Mouse (Mus musculus): ENCODE data around the gene Psrc1. TPM values are rescaled to one million over a fixed set of nuclear protein-coding genes. Genes with fewer than 3 reads are reported as not detected.

The Psrc1 gene
- polyA plus RNA-seq, 1 experiment from 2014 or later = 48.9 TPM

- Histone ChIP-seq H3K9ac (ENCODE audit: low read depth, low read length) (peak overlapping the region; percentile 56), H3K36me3 (ENCODE audit: control insufficient read depth, insufficient read depth, low read length) (peaks cover 27% of the 10 kb centered on the region), H3K4me2 (replicated peaks; ENCODE audit: low read depth, low read length) (peak overlapping the region; percentile 40), H3K4me1 (ENCODE audit: control insufficient read depth, insufficient read depth, low read length) (peaks cover 24% of the 10 kb centered on the region; the same call in 1 of the 2 replicates), H3K9me3 (ENCODE audit: control insufficient read depth, low read length) (peaks cover 17% of the 10 kb centered on the region), H3K27me3 (ENCODE audit: control insufficient read depth, insufficient read depth, low read length) (peaks cover 5% of the 10 kb centered on the region; the same call in 1 of the 2 replicates), H3K4me3 (ENCODE audit: low read length) (peak overlapping the region; percentile 17; the same call in 1 of the 2 replicates), H3K27ac (ENCODE audit: low read depth, low read length) (peak overlapping the region; percentile 99)
- 44% methylated on average over 8 of the region's 8 CpGs for WGBS
- peak; percentile 71 for ATAC-seq (ENCODE audit: low FRiP score, low TSS enrichment)
These were observed 28.1 kb downstream of the Psrc1 start for GRCm38 (mm10) chr3:108411754-108412121.

DNA sequence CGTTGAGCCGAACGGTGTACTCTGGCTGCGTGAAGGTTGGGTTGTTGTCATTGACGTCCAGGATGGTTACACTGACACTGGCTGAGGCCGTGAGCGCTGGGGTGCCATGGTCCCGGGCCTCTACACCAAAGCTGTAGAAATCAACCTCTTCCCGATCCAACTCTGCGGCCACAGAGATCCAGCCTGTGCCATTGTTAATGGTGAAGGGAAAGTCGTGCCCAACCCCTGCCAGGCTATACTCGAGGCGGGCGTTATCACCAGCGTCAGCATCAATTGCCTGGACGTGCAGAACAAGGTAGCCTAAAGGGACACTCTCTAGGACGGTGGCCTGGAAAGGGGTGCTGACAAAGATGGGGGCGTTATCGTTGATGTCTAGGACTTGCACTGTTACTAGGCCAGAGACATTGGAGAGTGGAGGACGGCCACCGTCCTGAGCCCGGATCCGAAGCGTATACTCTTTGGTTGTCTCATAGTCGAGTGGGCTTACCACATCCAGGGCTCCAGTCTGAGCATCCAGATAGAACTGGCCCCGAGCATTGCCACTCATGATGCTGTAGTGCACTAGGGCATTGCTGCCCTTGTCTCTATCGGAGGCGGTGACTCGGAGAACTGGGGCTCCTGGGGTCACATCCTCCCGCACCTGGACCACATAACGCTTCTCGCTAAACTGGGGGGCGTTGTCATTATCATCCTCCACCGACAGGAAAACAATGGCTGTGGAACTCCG, 30.2 kb downstream of the Psrc1 start:
- ATAC-seq (ENCODE audit: low FRiP score, low TSS enrichment) = no peak
- Histone ChIP-seq H3K27ac (ENCODE audit: low read depth, low read length) (no peak overlapping the region), H3K4me1 (ENCODE audit: control insufficient read depth, insufficient read depth, low read length) (peaks cover 24% of the 10 kb centered on the region; the same call in 1 of the 2 replicates), H3K4me3 (ENCODE audit: low read length) (no peak overlapping the region), H3K9ac (ENCODE audit: low read depth, low read length) (no peak overlapping the region), H3K27me3 (ENCODE audit: control insufficient read depth, insufficient read depth, low read length) (peaks cover 8% of the 10 kb centered on the region; the same call in 1 of the 2 replicates), H3K9me3 (ENCODE audit: control insufficient read depth, low read length) (peaks cover 17% of the 10 kb centered on the region), H3K36me3 (ENCODE audit: control insufficient read depth, insufficient read depth, low read length) (peaks cover 22% of the 10 kb centered on the region), H3K4me2 (replicated peaks; ENCODE audit: low read depth, low read length) (no peak overlapping the region)
- WGBS = 96% methylated on average over 35 of the region's 35 CpGs

DNA sequence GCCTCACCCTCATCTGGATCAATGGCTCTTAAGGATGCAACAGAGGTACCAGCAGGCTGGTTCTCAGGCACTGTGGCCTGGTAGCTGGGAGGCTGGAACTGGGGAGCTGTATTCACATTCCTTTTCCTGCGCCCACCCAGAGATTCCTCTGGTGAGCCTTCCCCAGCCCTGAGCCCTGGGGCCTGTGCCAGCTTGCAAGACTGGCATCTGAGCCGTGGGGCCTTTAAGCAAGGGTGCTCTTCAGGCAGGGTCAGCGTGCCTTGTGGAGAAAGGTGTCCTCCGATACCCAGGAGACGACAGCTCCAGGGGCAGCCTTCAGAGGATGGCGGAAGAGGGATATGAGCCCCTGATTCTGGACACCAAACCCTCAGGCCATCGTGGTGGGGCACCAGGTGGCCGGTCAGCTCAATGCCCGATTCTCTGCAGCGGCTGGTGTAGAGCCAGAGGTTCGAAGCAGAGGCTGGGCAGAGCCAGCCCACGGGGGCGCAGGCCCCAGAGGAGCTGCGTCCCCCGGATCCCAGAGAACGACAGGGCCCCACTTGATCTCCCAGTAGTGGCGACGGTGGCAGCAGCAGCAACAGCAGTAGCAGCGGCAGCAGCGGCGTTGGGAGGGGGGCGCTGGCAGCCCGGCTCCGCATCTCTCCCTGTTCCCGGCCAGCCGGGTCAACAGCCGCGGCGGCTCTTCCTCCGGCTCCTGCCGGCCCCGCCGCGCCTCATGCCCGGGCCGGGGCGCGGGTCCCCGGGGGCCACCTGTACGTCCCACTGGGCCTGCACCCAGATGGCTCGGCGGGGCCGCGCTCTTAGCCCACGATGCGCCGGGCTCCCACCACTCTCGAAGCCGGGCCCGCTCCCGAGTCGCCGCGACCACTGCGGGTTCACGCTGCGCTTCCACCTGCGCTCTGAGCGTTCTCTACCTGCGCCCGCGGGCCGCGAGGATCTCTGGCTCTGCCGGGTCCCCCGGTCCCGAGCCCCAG, 31.5 kb downstream of the Psrc1 start, which contains the start of gene Celsr2:
Celsr2 (minus strand) TSS at position 696 of the 974 bp plus-strand sequence.
- Histone ChIP-seq H3K27me3 (ENCODE audit: control insufficient read depth, insufficient read depth, low read length) (peaks cover 8% of the 10 kb centered on the region; the same call in 1 of the 2 replicates), H3K27ac (ENCODE audit: low read depth, low read length) (peak within 1 kb of the TSS; percentile 51; the same call in 1 of the 2 replicates), H3K36me3 (ENCODE audit: control insufficient read depth, insufficient read depth, low read length) (peaks cover 22% of the 10 kb centered on the region), H3K9me3 (ENCODE audit: control insufficient read depth, low read length) (peaks cover 17% of the 10 kb centered on the region), H3K4me3 (ENCODE audit: low read length) (peak within 1 kb of the TSS; percentile 80), H3K4me2 (replicated peaks; ENCODE audit: low read depth, low read length) (peak within 1 kb of the TSS; percentile 97), H3K4me1 (ENCODE audit: control insufficient read depth, insufficient read depth, low read length) (peaks cover 19% of the 10 kb centered on the region; the same call in 1 of the 2 replicates), H3K9ac (ENCODE audit: low read depth, low read length) (peak within 1 kb of the TSS; percentile 82)
- WGBS = 8% methylated on average over 56 of the region's 67 CpGs
- peak; percentile 19 for ATAC-seq (ENCODE audit: low FRiP score, low TSS enrichment)

DNA sequence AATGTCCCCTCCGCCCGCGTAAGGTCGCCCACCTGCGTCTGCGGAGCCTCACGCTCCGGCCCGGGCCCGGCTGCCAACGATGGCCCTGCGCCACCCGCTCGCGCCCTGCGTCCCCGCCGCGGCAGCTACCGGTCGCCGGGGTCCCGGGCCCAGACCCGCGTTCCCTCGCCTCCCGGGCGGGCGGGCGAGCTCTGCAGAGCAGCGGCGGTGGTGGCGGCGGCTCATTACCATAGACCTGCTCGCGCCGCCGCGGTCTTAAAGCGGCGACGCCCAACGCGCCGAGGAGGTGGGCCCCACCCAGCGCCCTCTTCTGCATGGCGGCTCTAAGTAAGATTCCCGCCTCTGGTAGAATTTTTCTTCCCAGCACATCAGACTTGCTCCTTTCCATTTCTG, 32.2 kb downstream of the Psrc1 start:
- Histone ChIP-seq H3K4me1 (ENCODE audit: control insufficient read depth, insufficient read depth, low read length) (peaks cover 12% of the 10 kb centered on the region; the same call in 1 of the 2 replicates), H3K36me3 (ENCODE audit: control insufficient read depth, insufficient read depth, low read length) (peaks cover 22% of the 10 kb centered on the region), H3K4me3 (ENCODE audit: low read length) (peak overlapping the region; percentile 80), H3K4me2 (replicated peaks; ENCODE audit: low read depth, low read length) (peak overlapping the region; percentile 97), H3K27ac (ENCODE audit: low read depth, low read length) (peak overlapping the region; percentile 51; the same call in 1 of the 2 replicates), H3K9me3 (ENCODE audit: control insufficient read depth, low read length) (peaks cover 17% of the 10 kb centered on the region), H3K27me3 (ENCODE audit: control insufficient read depth, insufficient read depth, low read length) (peaks cover 8% of the 10 kb centered on the region; the same call in 1 of the 2 replicates), H3K9ac (ENCODE audit: low read depth, low read length) (peak overlapping the region; percentile 82)
- under 1% methylated on average over 43 of the region's 48 CpGs for WGBS
- peak; percentile 63 for ATAC-seq (ENCODE audit: low FRiP score, low TSS enrichment)

DNA sequence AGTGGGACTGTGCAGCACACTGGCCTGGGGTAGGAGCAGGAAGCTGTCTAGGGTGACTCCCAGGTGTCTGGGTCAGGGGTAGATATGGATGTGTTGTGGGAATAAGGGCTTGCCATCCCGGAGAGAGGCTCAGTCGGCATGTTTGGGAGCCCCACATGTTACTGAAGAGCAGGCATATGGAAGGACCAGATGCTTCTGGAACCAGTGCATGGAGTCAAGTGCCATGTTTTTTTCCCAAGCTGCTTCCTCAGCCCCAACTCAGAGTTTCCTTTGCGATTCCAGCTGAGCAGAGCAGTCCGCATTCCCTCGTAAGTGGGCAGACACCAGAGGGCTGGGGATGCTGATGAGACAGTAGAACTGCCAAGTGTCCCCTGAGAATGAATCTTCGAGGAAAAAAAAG, 39.4 kb downstream of the Psrc1 start:
- WGBS = 49% methylated on average over 6 of the region's 6 CpGs
- H3K27me3 ChIP-seq (ENCODE audit: control insufficient read depth, insufficient read depth, low read length) = no peaks in the 10 kb centered on the region
- H3K9ac ChIP-seq (ENCODE audit: low read depth, low read length) = no peak overlapping the region
- H3K4me1 ChIP-seq (ENCODE audit: control insufficient read depth, insufficient read depth, low read length) = peaks cover 13% of the 10 kb centered on the region; the same call in 1 of the 2 replicates
- no peak overlapping the region for H3K4me2 ChIP-seq (replicated peaks; ENCODE audit: low read depth, low read length)
- no peak overlapping the region for H3K27ac ChIP-seq (ENCODE audit: low read depth, low read length)
- peaks cover 29% of the 10 kb centered on the region for H3K36me3 ChIP-seq (ENCODE audit: control insufficient read depth, insufficient read depth, low read length)
- no peak overlapping the region for H3K4me3 ChIP-seq (ENCODE audit: low read length)
- H3K9me3 ChIP-seq (ENCODE audit: control insufficient read depth, low read length) = no peaks in the 10 kb centered on the region
- no peak for ATAC-seq (ENCODE audit: low FRiP score, low TSS enrichment)

DNA sequence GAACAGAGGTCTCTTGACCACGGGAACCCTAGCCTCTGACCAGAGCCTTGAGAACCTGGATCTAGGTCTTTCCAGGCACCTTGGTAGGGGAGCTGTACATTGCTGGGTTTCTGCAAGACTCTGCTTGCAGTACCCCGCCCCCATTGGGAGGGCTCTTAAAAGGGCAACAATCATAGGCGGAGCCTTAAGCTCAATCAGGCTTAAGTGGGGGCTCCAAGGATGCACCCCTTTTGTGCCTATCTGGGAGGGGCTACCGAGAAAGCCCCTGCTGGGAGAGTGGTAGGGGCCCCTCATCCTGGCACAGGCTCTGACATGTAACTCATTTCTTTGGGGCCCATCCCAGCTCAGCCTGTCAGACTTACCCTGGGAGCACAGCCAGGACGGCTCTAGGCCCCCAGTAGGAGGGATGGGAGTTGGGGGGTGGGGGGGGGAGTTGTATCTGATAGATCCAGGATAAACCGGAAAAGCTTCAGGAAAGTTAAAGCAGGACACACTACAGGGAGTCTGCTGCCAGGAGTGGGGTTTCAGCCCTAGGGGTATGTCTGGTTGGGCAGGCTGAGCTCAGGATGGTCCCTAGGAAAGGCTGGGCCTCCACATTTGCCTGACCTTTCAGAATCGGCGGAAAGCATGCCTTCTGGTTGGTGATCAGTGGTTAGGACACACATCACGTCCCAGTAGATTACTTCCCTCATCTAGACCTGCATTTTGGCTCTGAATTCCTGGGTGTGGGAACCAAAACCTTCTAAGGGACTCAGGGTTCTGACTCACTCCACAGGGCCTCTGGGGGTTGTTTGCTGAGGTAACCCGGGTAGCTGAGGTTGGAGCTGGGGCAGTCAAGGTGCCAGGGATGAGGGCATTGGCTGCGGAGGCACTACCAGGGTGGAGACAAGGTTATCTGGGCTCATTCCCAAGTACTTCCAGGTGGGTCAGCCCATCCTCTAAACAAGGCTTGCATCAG, 40.5 kb downstream of the Psrc1 start:
- Histone ChIP-seq H3K9ac (ENCODE audit: low read depth, low read length) (no peak overlapping the region), H3K27ac (ENCODE audit: low read depth, low read length) (no peak overlapping the region)
- peak; percentile 71 for ATAC-seq (ENCODE audit: low FRiP score, low TSS enrichment)

DNA sequence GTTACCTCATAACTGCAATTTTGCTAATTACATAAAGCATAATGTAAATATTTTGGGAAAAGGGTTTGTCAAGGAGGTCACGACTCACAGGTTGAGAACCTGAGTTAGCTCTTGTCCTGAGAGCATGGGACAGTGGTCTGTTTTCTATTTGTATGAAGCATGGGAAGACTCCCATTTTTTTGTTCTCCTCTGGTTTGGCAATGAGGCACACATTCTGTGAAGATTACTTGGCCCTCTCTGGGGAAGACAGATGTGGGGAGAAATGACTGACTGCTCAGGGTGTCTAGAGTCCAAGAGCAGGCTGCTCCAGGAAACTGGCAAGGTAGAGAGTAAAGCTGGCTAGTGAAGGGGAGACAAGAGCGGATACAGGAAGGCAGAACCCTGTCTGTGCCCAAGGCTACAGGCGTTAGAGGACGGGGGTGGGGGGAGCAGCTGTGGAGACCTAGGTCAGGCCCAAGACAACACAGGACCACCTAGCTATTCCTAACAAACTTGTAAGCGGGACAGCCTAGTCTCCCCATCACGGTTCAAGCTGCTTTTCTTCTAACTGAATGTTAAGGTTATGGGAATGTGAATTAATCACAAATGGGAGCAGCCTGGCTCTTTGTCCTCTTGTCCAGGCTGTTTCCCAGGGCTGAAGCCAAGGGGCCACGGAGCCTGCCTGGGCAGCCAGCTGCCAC, 41.4 kb downstream of the Psrc1 start:
- Histone ChIP-seq H3K27me3 (ENCODE audit: control insufficient read depth, insufficient read depth, low read length) (no peaks in the 10 kb centered on the region), H3K4me1 (ENCODE audit: control insufficient read depth, insufficient read depth, low read length) (peaks cover 13% of the 10 kb centered on the region; the same call in 1 of the 2 replicates), H3K27ac (ENCODE audit: low read depth, low read length) (no peak overlapping the region), H3K36me3 (ENCODE audit: control insufficient read depth, insufficient read depth, low read length) (peaks cover 50% of the 10 kb centered on the region), H3K9ac (ENCODE audit: low read depth, low read length) (no peak overlapping the region), H3K9me3 (ENCODE audit: control insufficient read depth, low read length) (no peaks in the 10 kb centered on the region), H3K4me3 (ENCODE audit: low read length) (no peak overlapping the region), H3K4me2 (replicated peaks; ENCODE audit: low read depth, low read length) (no peak overlapping the region)
- no peak for ATAC-seq (ENCODE audit: low FRiP score, low TSS enrichment)
- WGBS = 83% methylated on average over 7 of the region's 7 CpGs

More for the DNA sequence above, 40.5 kb downstream of the Psrc1 start:
- H3K4me1 ChIP-seq (ENCODE audit: control insufficient read depth, insufficient read depth, low read length) = peaks cover 13% of the 10 kb centered on the region; the same call in 1 of the 2 replicates
- H3K27me3 ChIP-seq (ENCODE audit: control insufficient read depth, insufficient read depth, low read length) = no peaks in the 10 kb centered on the region
- H3K4me3 ChIP-seq (ENCODE audit: low read length) = no peak overlapping the region
- H3K36me3 ChIP-seq (ENCODE audit: control insufficient read depth, insufficient read depth, low read length) = peaks cover 41% of the 10 kb centered on the region
- H3K9me3 ChIP-seq (ENCODE audit: control insufficient read depth, low read length) = no peaks in the 10 kb centered on the region
- peak overlapping the region; percentile 19 for H3K4me2 ChIP-seq (replicated peaks; ENCODE audit: low read depth, low read length)
- 24% methylated on average over 11 of the region's 11 CpGs for WGBS
